Mouse (Mus musculus): ENCODE data around the gene Sh2d1b2.
"Not testable (repeated sequence)": the region's sequence is repeated elsewhere in the genome, so short reads cannot be mapped to it uniquely, and the experiment has no call there.

The Sh2d1b2 gene

GRCm38 (mm10) chr1:170232688-170233087 is at the start of gene Sh2d1b2:
Sh2d1b2 (plus strand) TSS chr1:170232749.
- not testable (repeated sequence) for DNase-seq (ENCODE audit: low read depth)

DNA sequence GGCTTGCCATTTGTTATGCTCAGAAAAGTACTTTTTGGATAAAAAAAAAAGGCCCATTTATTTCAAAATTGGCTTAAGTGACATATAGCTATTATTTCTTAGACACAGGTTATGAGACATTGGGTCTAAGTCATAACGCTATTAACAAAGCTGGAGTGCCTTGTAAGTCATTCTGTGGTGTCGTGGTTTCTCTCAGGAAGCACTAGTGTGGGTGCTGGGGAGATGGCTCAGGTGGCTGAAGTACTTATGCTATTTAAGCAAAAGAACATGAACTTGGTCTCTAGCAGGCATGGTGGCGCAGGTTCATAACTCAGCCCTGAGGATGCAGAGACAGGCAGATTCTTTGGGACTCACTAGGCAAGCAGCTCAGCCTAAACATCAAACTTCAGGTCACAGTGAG is 47.4 kb upstream of the Sh2d1b2 start:
- DNase-seq (ENCODE audit: low read depth) = no peak

- no peak for DNase-seq (ENCODE audit: low read depth)
Measured at GRCm38 (mm10) chr1:170186531-170186930, 46.0 kb upstream of the Sh2d1b2 start.

GRCm38 (mm10) chr1:170188601-170189000 is 43.9 kb upstream of the Sh2d1b2 start:
- DNase-seq (ENCODE audit: low read depth) = no peak

- no peak for DNase-seq (ENCODE audit: low read depth)
Measured at GRCm38 (mm10) chr1:170190225-170190624, 42.3 kb upstream of the Sh2d1b2 start.

- DNase-seq (ENCODE audit: low read depth) = no peak
Measured at GRCm38 (mm10) chr1:170191925-170192324, 40.6 kb upstream of the Sh2d1b2 start.

GRCm38 (mm10) chr1:170196211-170196610 is 36.3 kb upstream of the Sh2d1b2 start:
- no peak for DNase-seq (ENCODE audit: low read depth)

DNA sequence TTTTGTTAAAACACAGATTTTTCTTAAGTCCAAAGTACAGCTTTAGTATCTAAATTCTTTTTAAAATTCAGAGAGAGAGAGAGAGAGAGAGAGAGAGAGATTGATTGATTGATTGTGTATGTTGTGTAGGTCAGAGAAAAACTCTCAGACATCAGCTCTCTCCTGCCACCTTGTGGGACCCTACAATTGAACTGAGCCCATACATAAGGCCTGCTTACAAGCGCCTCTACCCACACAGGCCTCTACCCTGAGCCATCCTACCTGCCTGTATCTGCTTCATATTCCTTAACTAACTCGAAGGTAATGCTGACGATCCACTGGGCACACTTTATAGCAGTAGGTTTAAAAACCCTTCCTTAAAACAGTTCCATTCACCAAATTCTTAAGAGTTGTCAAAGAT is 32.2 kb upstream of the Sh2d1b2 start:
- no peak for DNase-seq (ENCODE audit: low read depth)

GRCm38 (mm10) chr1:170206395-170206794 is 26.2 kb upstream of the Sh2d1b2 start:
- no peak for DNase-seq (ENCODE audit: low read depth)

- DNase-seq (ENCODE audit: low read depth) = no peak
Measured at GRCm38 (mm10) chr1:170213181-170213879, 19.2 kb upstream of the Sh2d1b2 start.

DNA sequence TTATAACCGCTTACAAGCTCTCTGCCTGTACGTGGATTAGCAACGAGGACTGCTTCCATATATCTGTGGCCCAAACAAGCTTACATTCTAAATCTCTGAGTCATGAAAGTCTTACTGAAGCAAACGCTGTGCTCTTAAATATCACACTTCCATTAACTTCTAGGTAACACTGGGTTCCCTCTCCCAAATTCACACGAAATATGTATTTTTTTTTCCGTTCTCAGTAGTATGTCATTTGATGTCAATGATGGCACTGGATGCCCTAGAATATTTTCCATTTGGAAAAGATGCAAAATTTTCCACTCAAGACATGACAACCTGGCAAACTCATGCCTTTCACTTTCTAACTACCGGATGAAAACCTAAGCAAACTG is 18.2 kb upstream of the Sh2d1b2 start:
- no peak for DNase-seq (ENCODE audit: low read depth)

DNA sequence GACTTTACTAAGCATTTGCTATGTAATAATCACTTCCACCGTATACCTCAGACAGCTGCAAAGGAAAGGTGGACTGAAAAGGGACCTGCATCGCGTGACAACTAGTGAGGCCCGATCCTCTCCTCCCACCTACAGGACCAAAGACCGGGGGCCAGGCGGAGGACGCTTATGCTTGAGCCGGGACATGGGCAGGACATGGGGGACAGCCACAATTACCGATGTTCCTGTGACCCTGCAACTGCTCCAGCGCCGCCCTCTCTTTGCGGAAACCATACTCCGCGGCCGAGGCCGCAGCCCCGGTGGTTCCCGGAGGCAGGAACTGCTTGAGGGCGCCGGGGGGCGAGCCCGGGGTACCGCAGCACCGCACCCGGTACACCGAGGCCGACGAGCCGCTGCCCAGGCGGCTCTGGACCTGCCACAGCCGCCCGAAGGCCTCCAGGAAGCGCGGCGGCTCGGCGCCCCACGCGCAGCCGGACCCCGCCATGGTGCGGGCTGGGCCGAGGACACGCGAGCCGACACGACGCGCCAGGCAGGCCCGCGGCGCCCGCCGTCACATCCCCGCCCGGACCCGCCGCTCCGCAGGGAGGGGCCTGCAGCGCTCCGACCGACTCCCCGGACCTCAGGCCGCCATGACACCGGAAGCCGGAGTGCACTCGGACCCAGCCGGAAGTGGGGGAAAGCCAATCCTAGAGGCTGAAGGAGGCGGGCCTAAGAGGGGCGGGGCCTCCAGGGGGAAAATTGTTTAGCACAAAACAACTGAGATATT is 17.6 kb upstream of the Sh2d1b2 start, which contains the start of gene Uhmk1:
Uhmk1 (minus strand) TSS at position 641 of the 766 bp plus-strand sequence.
- DNase-seq (ENCODE audit: low read depth) = peak; percentile 48

DNA sequence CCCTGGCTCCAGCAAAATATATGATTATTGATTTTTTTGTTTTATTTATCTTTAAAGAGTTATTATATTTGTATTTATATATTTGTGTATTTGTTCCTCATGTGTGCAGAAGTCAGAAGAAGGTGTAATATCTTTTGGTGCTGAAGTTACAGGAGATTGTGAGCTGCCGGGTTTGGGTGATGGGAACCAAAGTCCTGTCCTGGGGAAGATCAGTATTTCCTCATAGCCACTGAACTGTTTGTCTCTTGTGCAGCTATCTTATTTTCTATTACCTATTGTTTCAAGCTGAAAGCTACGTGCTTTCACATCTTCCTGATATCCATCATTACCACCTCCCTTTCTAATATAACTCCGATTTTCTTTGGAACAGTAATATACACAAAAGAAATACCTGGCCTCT is 17.0 kb upstream of the Sh2d1b2 start:
- DNase-seq (ENCODE audit: low read depth) = no peak

DNA sequence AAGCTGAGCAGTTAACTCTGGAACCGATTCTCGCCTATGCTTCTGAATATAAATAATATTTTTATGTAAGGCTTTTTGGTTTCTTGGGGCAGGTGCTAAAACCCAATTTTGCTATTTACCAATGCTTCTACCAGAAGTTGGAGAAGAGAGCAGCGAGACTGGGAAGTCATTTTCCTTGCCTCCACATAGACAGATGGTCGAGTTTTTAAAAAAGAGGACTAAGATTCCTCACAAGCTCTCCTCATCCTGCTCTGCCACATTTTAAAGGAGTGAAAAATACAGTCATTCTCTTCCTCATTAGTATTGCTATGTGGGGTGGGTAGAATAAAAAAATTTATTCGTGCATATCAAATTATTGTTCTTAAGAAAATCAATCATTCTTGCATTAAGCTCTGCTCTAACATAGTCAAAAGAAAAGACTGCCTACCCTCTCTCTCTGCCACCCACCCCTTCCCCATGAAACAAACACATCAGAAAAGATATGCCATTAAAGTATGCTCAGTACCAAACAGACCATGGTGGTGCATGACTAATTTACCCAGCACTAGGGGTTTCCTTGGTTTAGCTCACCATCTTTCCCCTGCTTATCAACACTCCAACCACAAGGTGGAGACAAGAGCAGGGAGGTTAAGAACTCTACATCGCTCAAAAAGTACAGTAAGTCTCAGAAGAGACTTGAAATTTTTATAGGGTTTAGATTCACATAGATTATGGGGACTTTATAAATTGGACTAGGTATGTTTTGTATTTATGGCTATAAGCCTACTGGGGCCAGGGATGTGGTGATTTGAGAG is 14.3 kb upstream of the Sh2d1b2 start:
- DNase-seq (ENCODE audit: low read depth) = peak; percentile 47

DNA sequence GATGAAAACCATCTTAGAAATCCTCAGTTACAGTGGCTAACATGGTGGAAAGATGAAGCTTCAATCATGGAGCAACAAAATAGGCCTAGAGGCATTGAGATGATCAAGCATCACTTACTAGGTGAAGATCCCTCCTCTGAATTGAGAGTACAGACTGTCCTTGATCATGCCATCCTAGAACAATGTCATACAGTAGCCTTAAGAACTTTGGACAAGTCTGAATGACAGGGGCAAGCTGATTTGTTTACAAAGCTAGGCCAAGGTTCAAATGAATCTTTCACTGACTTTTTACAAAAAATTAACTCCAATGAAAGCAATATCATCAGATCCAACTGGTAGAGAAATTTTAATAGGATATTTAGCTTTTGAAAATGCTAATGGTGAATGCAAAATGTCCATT is 12.2 kb upstream of the Sh2d1b2 start:
- no peak for DNase-seq (ENCODE audit: low read depth)

DNA sequence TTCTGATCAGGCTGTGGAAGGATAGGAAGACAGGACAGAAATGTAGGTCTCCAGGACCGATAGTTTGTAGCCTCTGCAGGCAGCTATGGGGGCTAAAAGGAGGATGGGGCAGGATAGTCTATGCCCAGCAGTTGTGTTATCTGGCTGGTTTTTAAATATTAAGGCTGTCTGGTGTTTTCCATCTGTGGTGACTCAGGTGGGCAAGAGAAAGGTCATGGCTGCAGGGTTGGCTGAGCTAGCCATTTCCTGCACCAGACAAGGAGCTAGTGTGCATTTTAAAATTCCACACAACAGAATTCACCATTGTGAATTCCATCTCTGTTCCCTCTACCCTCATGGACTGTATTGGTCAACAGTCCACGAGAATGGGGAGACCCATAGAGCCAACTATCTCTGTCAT is 9.3 kb upstream of the Sh2d1b2 start:
- no peak for DNase-seq (ENCODE audit: low read depth)

GRCm38 (mm10) chr1:170245016-170245415 is 12.5 kb downstream of the Sh2d1b2 start:
- DNase-seq (ENCODE audit: low read depth) = no peak

DNA sequence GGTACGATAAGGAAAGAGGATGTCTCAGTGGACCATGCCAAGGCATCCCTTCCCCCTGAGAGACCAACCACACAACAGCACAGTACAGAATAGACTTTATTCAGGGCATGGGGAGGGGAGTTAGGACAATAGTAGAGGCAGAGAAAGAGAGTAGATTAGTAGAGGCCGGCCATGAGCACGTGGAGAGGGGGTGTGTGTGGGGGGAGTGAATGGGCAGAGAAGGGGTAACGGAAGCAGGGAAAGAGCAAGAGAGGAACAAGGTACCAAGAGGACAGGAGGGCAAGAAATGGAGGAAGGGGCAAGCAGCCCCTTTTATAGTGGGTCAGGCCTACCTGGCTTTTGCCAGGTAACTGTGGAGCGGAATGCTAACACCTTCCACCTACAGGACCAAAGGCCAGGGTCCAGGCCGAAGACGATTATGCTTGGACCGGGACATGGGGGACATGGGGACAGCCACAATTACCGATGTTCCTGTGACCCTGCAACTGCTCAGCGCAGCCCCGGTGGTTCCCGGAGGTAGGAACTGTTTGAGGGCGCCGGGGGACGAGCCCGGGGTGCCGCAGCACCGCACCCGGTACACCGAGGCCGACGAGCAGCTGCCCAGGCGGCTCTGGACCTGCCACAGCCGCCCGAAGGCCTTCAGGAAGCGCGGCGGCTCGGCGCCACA is 22.5 kb downstream of the Sh2d1b2 start:
- no peak for DNase-seq (ENCODE audit: low read depth)

DNA sequence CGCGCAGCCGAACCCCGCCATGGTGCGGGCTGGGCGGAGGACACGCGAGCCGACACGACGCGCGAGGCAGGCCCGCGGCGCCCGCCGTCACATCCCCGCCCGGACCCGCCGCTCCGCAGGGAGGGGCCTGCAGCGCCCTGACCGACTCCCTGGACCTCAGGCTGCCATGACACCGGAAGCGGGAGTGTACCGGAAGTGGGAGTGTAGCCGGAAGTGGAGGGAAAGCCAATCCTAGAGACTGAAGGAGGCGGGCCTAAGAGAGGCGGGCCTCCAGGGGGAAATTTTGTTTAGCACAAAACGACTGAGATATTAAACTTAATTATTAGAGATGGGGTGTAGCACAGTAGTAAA is 23.0 kb downstream of the Sh2d1b2 start:
- DNase-seq (ENCODE audit: low read depth) = peak; percentile 45

- DNase-seq (ENCODE audit: low read depth) = no peak
Measured at GRCm38 (mm10) chr1:170270281-170270680, 37.7 kb downstream of the Sh2d1b2 start.

GRCm38 (mm10) chr1:170270696-170271095 is 38.1 kb downstream of the Sh2d1b2 start:
- DNase-seq (ENCODE audit: low read depth) = no peak

DNA sequence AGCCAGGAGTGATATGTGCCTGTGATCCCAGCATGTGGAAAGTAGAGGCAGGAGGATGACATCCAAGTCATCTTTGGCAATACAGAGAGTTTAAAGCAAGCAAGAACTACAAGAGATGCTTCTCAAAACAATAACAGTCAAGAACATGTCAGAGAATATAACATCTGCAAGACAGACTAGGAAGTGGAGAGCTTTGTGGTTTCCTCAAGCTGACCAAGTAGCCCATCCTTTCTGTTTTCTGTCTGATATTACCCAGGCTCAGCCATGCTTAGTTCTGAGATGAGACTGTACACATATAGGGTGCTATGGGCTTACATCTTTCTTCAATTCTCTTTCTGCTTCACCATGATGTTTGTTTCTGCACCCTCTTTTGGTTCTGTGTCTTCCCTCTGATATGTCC is 40.7 kb downstream of the Sh2d1b2 start:
- DNase-seq (ENCODE audit: low read depth) = no peak
